Mouse (Mus musculus): ENCODE results near the gene Amigo2.

DNA sequence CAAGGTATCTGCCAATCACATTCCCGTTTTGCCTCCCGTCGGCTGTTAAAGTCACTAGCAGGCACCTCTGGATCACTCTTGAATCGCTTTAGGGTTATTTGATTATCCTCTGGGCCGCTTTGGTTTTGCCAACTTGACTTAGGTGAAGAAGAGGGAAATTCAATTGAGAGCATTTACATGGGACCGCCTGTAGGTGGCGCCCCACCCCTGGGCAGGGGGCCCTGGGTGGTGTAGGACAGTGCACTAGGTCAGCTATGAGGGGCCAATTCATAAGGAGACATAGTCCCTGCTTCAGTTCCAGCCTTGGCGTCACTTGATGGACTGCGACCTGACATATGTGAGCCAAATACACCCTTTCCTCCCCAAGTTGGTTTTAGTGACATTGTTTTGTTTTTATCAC, 10.1 kb downstream of the Amigo2 start:
- TF ChIP-seq POLR2A (IDR thresholded peaks at IDR 0.05; ENCODE audit: insufficient read depth, low read depth, low read length) (no peak), CTCF (IDR thresholded peaks at IDR 0.05; ENCODE audit: insufficient read depth, low read depth, low read length) (peak; percentile 82)
